Mouse (Mus musculus) thymus, postnatal 14 days (tissue): ENCODE measurements around the gene Mroh7.
A peak's percentile ranks its signal among the peaks of the same experiment; 100 is the strongest.

Experiments
- DNase-seq: peaks from one replicate; pipeline ENCODE4 v3.0.0; 2021

The Mroh7 gene

GRCm38 (mm10) chr4:106693841-106694430, 36.8 kb downstream of the Mroh7 start:
- no peak for DNase-seq

- no peak for DNase-seq
These were observed 42.0 kb downstream of the Mroh7 start for GRCm38 (mm10) chr4:106688636-106689296.

GRCm38 (mm10) chr4:106680955-106681354, 49.8 kb downstream of the Mroh7 start:
- DNase-seq: no peak

- DNase-seq: no peak
These were observed 51.6 kb downstream of the Mroh7 start for GRCm38 (mm10) chr4:106679152-106679551.

- peak; percentile 93 for DNase-seq
These were observed 52.1 kb downstream of the Mroh7 start, which contains the start of gene Ttc4 for GRCm38 (mm10) chr4:106678442-106679118. Ttc4 (minus strand) TSS chr4:106678944.

GRCm38 (mm10) chr4:106676749-106677148, 54.0 kb downstream of the Mroh7 start:
- no peak for DNase-seq

- DNase-seq: no peak
These were observed 64.2 kb downstream of the Mroh7 start for GRCm38 (mm10) chr4:106666546-106666945.

- DNase-seq: no peak
These were observed 65.1 kb downstream of the Mroh7 start for GRCm38 (mm10) chr4:106665673-106666072.

GRCm38 (mm10) chr4:106665269-106665668, 65.5 kb downstream of the Mroh7 start:
- DNase-seq: no peak

GRCm38 (mm10) chr4:106664697-106665096, 66.0 kb downstream of the Mroh7 start:
- DNase-seq: no peak

- no peak for DNase-seq
These were observed 66.7 kb downstream of the Mroh7 start for GRCm38 (mm10) chr4:106663956-106664470.

GRCm38 (mm10) chr4:106655681-106656080, 75.0 kb downstream of the Mroh7 start:
- DNase-seq: no peak

GRCm38 (mm10) chr4:106653051-106653450, 77.7 kb downstream of the Mroh7 start:
- no peak for DNase-seq

GRCm38 (mm10) chr4:106652546-106652945, 78.2 kb downstream of the Mroh7 start:
- DNase-seq: no peak

- peak; percentile 98 for DNase-seq
These were observed 79.7 kb downstream of the Mroh7 start, which contains the start of gene Pars2 for GRCm38 (mm10) chr4:106650833-106651527. Pars2 (plus strand) TSS chr4:106651069.

- DNase-seq: no peak
These were observed 83.6 kb downstream of the Mroh7 start for GRCm38 (mm10) chr4:106647137-106647536.

- no peak for DNase-seq
These were observed 84.9 kb downstream of the Mroh7 start for GRCm38 (mm10) chr4:106645797-106646196.

- DNase-seq: no peak
These were observed 86.5 kb downstream of the Mroh7 start for GRCm38 (mm10) chr4:106644218-106644610.

- DNase-seq: no peak
These were observed 87.1 kb downstream of the Mroh7 start for GRCm38 (mm10) chr4:106643483-106644217.

GRCm38 (mm10) chr4:106634086-106634479, 96.6 kb downstream of the Mroh7 start:
- no peak for DNase-seq

- DNase-seq: no peak
These were observed 97.2 kb downstream of the Mroh7 start for GRCm38 (mm10) chr4:106633281-106634085.

- no peak for DNase-seq
These were observed 98.4 kb downstream of the Mroh7 start for GRCm38 (mm10) chr4:106632313-106632712.
